In genomic region chr16:30155486-30156246, GRCm38 (mm10) we compare ENCODE assay signal across 8 mouse cellular contexts.
DNase-seq lines count a peak whose midpoint lies in the region; ATAC-seq and TF ChIP-seq lines count a peak whose summit lies in the region.

No protein-coding gene starts in this region.

- H3K79me2 ChIP-seq in CH12.LX (replicated peaks; ENCODE audit: control insufficient read depth, extremely low read depth, insufficient read depth, poor library complexity, severe bottlenecking), result no peaks in the 10 kb centered on the region

- no peak for DNase-seq in CH12.LX (ENCODE audit: extremely low read depth)
- DNase-seq in forebrain, postnatal 0 days, result peak; percentile 38
- peak; percentile 86 for DNase-seq in midbrain, embryonic 11.5 days (ENCODE audit: low spot score, missing footprints)
- DNase-seq in cerebellum, postnatal 14 days, result no peak
- DNase-seq in adrenal gland, adult (ENCODE audit: inconsistent age in 2 of 2, low spot score in 1 of 2), result no peak
- no peak for DNase-seq in lung, postnatal 25 days (ENCODE audit: low spot score)
- DNase-seq in MN1 (ENCODE audit: low spot score), result no peak

- TF ChIP-seq POLR2A in CH12.LX (IDR thresholded peaks at IDR 0.05; ENCODE audit: low read depth, low read length), result no peak
- no peak for TF ChIP-seq POLR2A in bone marrow macrophage, adult 2 months (IDR thresholded peaks at IDR 0.05; ENCODE audit: borderline replicate concordance, low read depth, low read length)

- no peak for TF ChIP-seq CTCF in CH12.LX (conservative IDR thresholded peaks at IDR 0.05 in 1 of 2, IDR thresholded peaks at IDR 0.05 in 1 of 2; ENCODE audit: low read depth in 2 of 2, low read length in 2 of 2)
- TF ChIP-seq CTCF in bone marrow macrophage, adult 2 months (IDR thresholded peaks at IDR 0.05; ENCODE audit: low read depth, low read length), result no peak
- TF ChIP-seq CTCF in forebrain, postnatal 0 days (IDR thresholded peaks at IDR 0.05; ENCODE audit: low read depth), result no peak

- H3K27me3 ChIP-seq in CH12.LX (replicated peaks), result peaks cover 10% of the 10 kb centered on the region
- no peaks in the 10 kb centered on the region; the same call in 1 of the 2 replicates for H3K27me3 ChIP-seq in forebrain, postnatal 0 days (ENCODE audit: insufficient read depth, low read length)
- H3K27me3 ChIP-seq in midbrain, embryonic 11.5 days (ENCODE audit: control insufficient read depth, insufficient read depth, low read length), result no peaks in the 10 kb centered on the region

- WGBS in forebrain, postnatal 0 days, result 21% methylated on average over 6 of the region's 6 CpGs
- 10% methylated on average over 6 of the region's 6 CpGs for WGBS in midbrain, embryonic 11.5 days

- peak; percentile 83 for ATAC-seq in forebrain, postnatal 0 days
- peak; percentile 84 for ATAC-seq in midbrain, embryonic 11.5 days (ENCODE audit: low FRiP score)

- H3K9me3 ChIP-seq in CH12.LX (replicated peaks; ENCODE audit: low read length), result no peaks in the 10 kb centered on the region
- no peaks in the 10 kb centered on the region for H3K9me3 ChIP-seq in forebrain, postnatal 0 days (ENCODE audit: low read length)
- no peaks in the 10 kb centered on the region for H3K9me3 ChIP-seq in midbrain, embryonic 11.5 days (ENCODE audit: control insufficient read depth, low read length)

- H3K36me3 ChIP-seq in CH12.LX (replicated peaks in 1 of 2; ENCODE audit: control insufficient read depth in 1 of 2, insufficient read depth in 1 of 2, low read length in 1 of 2), result no peaks in the 10 kb centered on the region
- H3K36me3 ChIP-seq in forebrain, postnatal 0 days (ENCODE audit: insufficient read depth), result no peaks in the 10 kb centered on the region
- no peaks in the 10 kb centered on the region for H3K36me3 ChIP-seq in midbrain, embryonic 11.5 days (ENCODE audit: control insufficient read depth, insufficient read depth, low read length)

- H3K4me2 ChIP-seq in CH12.LX (ENCODE audit: insufficient read depth, low read depth, poor library complexity, severe bottlenecking), result peak overlapping the region; percentile 51
- no peak overlapping the region for H3K4me2 ChIP-seq in forebrain, postnatal 0 days (ENCODE audit: low read depth)
- no peak overlapping the region for H3K4me2 ChIP-seq in midbrain, embryonic 11.5 days

- peak overlapping the region; percentile 39; the same call in 1 of the 2 replicates for H3K9ac ChIP-seq in CH12.LX (ENCODE audit: insufficient read depth, low read depth)
- H3K9ac ChIP-seq in forebrain, postnatal 0 days, result no peak overlapping the region
- H3K9ac ChIP-seq in midbrain, embryonic 11.5 days (ENCODE audit: low read length), result no peak overlapping the region

- no peak for TF ChIP-seq EP300 in CH12.LX (IDR thresholded peaks at IDR 0.05; ENCODE audit: low read length)

- H3K27ac ChIP-seq in CH12.LX (ENCODE audit: insufficient read depth, low read depth), result no peak overlapping the region
- H3K27ac ChIP-seq in bone marrow macrophage, adult 2 months (ENCODE audit: insufficient read depth, low read depth, low read length), result peak overlapping the region; percentile 45
- H3K27ac ChIP-seq in forebrain, postnatal 0 days (ENCODE audit: low read depth, low read length), result no peak overlapping the region
- H3K27ac ChIP-seq in midbrain, embryonic 11.5 days (ENCODE audit: low read depth, low read length), result no peak overlapping the region

- H3K4me3 ChIP-seq in CH12.LX (replicated peaks in 1 of 3; ENCODE audit: low read depth in 2 of 3, low read length in 2 of 3, poor library complexity in 1 of 3), result no peak overlapping the region
- no peak overlapping the region for H3K4me3 ChIP-seq in bone marrow macrophage, adult 2 months (ENCODE audit: insufficient read depth, low read length)
- no peak overlapping the region for H3K4me3 ChIP-seq in forebrain, postnatal 0 days (ENCODE audit: low read depth, low read length)
- H3K4me3 ChIP-seq in midbrain, embryonic 11.5 days (ENCODE audit: low read depth, low read length), result no peak overlapping the region

- in situ Hi-C loops in CH12.LX (cut with MboI; ENCODE audit: low pct_ligation_motif_present, low pct_unique_long_range_greater_than_20kb, low sequenced_read_pairs), result no loop called here

- dilution Hi-C loops in CH12.LX (cut with MboI; ENCODE audit: extremely low pct_ligation_motif_present, extremely low pct_unique_long_range_greater_than_20kb, low sequenced_read_pairs), result no loop called here

- no peak for TF ChIP-seq RAD21 in CH12.LX (IDR thresholded peaks at IDR 0.05; ENCODE audit: low read depth, low read length)

- H3K4me1 ChIP-seq in CH12.LX (ENCODE audit: control insufficient read depth in 1 of 2, insufficient read depth in 2 of 2), result peaks cover 0 to 27% of the 10 kb centered on the region in 2 experiments; a peak in 3 of 4 replicates
- peaks cover 8% of the 10 kb centered on the region for H3K4me1 ChIP-seq in bone marrow macrophage, adult 2 months (ENCODE audit: control insufficient read depth, insufficient read depth, low read length)
- H3K4me1 ChIP-seq in forebrain, postnatal 0 days (ENCODE audit: insufficient read depth), result peaks cover 4% of the 10 kb centered on the region; the same call in 1 of the 2 replicates
- H3K4me1 ChIP-seq in midbrain, embryonic 11.5 days (ENCODE audit: control insufficient read depth, insufficient read depth, low read length), result peaks cover 14% of the 10 kb centered on the region

TF ChIP-seq in CH12.LX, 34 proteins besides CTCF, POLR2A, EP300 and RAD21:
- TF ChIP-seq RCOR1 (conservative IDR thresholded peaks at IDR 0.05; ENCODE audit: low read depth, low read length) (no peak), NELFE (IDR thresholded peaks at IDR 0.05; ENCODE audit: low read depth, low read length) (no peak), BHLHE40 (IDR thresholded peaks at IDR 0.05; ENCODE audit: low read depth, low read length) (no peak), MXI1 (IDR thresholded peaks at IDR 0.05; ENCODE audit: low read depth, low read length) (no peak), ZNF384 (IDR thresholded peaks at IDR 0.05; ENCODE audit: low read depth, low read length) (no peak), SMC3 (IDR thresholded peaks at IDR 0.05; ENCODE audit: low read depth, low read length) (no peak), ZMIZ1 (IDR thresholded peaks at IDR 0.05; ENCODE audit: low read depth, low read length) (no peak), ELF1 (IDR thresholded peaks at IDR 0.05; ENCODE audit: low read depth, low read length) (no peak), MAX (IDR thresholded peaks at IDR 0.05; ENCODE audit: low read length) (no peak), KAT2A (IDR thresholded peaks at IDR 0.05; ENCODE audit: insufficient replicate concordance, low read length) (no peak), CHD2 (IDR thresholded peaks at IDR 0.05; ENCODE audit: low read length) (no peak), E2F4 (IDR thresholded peaks at IDR 0.05; ENCODE audit: insufficient replicate concordance, low read depth, low read length) (no peak), USF1 (IDR thresholded peaks at IDR 0.05; ENCODE audit: low read depth, low read length) (no peak), TBP (conservative IDR thresholded peaks at IDR 0.05; ENCODE audit: low read depth, low read length) (no peak), PAX5 (IDR thresholded peaks at IDR 0.05; ENCODE audit: low read length) (no peak), MAZ (IDR thresholded peaks at IDR 0.05; ENCODE audit: low read depth, low read length) (no peak), MEF2A (IDR thresholded peaks at IDR 0.05; ENCODE audit: borderline replicate concordance, low read depth, low read length) (no peak), GABPA (IDR thresholded peaks at IDR 0.05; ENCODE audit: insufficient replicate concordance, low read depth, low read length) (no peak), NRF1 (IDR thresholded peaks at IDR 0.05; ENCODE audit: low read depth, low read length) (no peak), ZKSCAN1 (IDR thresholded peaks at IDR 0.05; ENCODE audit: borderline replicate concordance, low read depth, low read length) (no peak)

Comparison
In these comparisons a context has a peak if more than half of its experiments do, and no peak if none do; other contexts are left out.
1. DNase-seq: peak in forebrain, postnatal 0 days (single experiment) and midbrain, embryonic 11.5 days (single experiment); none in CH12.LX (single experiment), cerebellum, postnatal 14 days (0 of 2), adrenal gland, adult (0 of 2), lung, postnatal 25 days (single experiment) and MN1 (single experiment).